In the genomic region with DNA sequence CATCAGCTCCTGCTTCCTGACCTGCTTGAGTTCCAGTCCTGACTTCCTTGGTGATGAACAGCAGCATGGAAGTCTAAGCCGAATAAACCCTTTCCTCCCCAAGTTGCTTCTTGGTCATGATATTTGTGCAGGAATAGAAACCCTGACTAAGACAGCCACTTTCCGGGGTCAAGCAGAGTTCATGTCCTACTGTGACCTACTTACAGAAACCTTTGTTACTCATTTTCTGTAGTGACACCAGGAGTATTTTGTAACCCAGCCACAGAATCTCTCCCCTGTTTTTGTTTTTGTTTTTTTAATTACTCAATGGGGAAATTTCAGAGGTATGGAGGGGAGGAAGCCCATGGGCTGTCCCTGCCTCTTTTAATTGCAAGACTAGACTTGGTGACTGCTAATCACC, we compare ENCODE assay signal across 25 mouse cellular contexts. TPM values are rescaled to one million over a fixed set of nuclear protein-coding genes. Genes with fewer than 3 reads are reported as not detected.
DNase-seq lines count a peak whose midpoint lies in the region; ATAC-seq and TF ChIP-seq lines count a peak whose summit lies in the region.
"Had no signal": no experiment of that assay in that cellular context is flagged by ENCODE, and none has a peak within 500 bp of the region (broad histone marks: within the 10 kb centered on the region; RNA-seq: fewer than 3 reads in every experiment).

No protein-coding gene starts in this region.

- TF ChIP-seq POLR2A in kidney, adult 2 months (IDR thresholded peaks at IDR 0.05; ENCODE audit: low read depth, low read length), result no peak
- TF ChIP-seq POLR2A in liver, adult 2 months (IDR thresholded peaks at IDR 0.05; ENCODE audit: extremely low read depth, insufficient read depth, low read length), result no peak

- TF ChIP-seq CTCF in kidney, adult 2 months (conservative IDR thresholded peaks at IDR 0.05; ENCODE audit: insufficient read depth, insufficient read length, low read depth, low read length), result no peak
- TF ChIP-seq CTCF in liver, adult 2 months (IDR thresholded peaks at IDR 0.05; ENCODE audit: low read depth, low read length), result no peak
- no peak for TF ChIP-seq CTCF in liver, postnatal 0 days (IDR thresholded peaks at IDR 0.05; ENCODE audit: low read depth)

- 51% methylated on average over 2 of the region's 2 CpGs for WGBS in kidney, adult 2 months
- WGBS in liver, adult 2 months, result 37% methylated on average over 2 of the region's 2 CpGs
- WGBS in liver, postnatal 0 days (ENCODE audit: insufficient replicate concordance), result 77% methylated on average over 2 of the region's 2 CpGs
- 89% methylated on average over 2 of the region's 2 CpGs for WGBS in intestine, embryonic 16.5 days

- H3K9ac ChIP-seq in liver, adult 2 months (ENCODE audit: low read depth, low read length), result no peak overlapping the region
- H3K9ac ChIP-seq in liver, postnatal 0 days (replicated peaks), result no peak overlapping the region
- no peak overlapping the region for H3K9ac ChIP-seq in intestine, embryonic 16.5 days (ENCODE audit: low read depth, low read length)
- H3K9ac ChIP-seq: embryonic facial prominence, embryonic 13.5 days; embryonic facial prominence, embryonic 15.5 days; forebrain, embryonic 12.5 days had no signal

- no peak overlapping the region for H3K4me3 ChIP-seq in kidney, adult 2 months (ENCODE audit: insufficient read depth, low read depth, low read length)
- no peak overlapping the region for H3K4me3 ChIP-seq in liver, adult 2 months (ENCODE audit: insufficient read depth, low read depth, low read length)
- H3K4me3 ChIP-seq in liver, postnatal 0 days (ENCODE audit: low read depth, low read length), result no peak overlapping the region
- no peak overlapping the region for H3K4me3 ChIP-seq in brown adipose tissue, adult 24 weeks (ENCODE audit: insufficient read depth, low read depth, low read length)
- H3K4me3 ChIP-seq in intestine, embryonic 16.5 days (ENCODE audit: low read length), result no peak overlapping the region
- H3K4me3 ChIP-seq: embryonic facial prominence, embryonic 13.5 days; embryonic facial prominence, embryonic 15.5 days; erythroblast, embryonic 14.5 days; forebrain, embryonic 10.5 days; forebrain, embryonic 12.5 days had no signal

- ATAC-seq in liver, postnatal 0 days, result no peak
- no peak for ATAC-seq in intestine, embryonic 16.5 days
- ATAC-seq: activated CD4-positive, CD25-positive, alpha-beta regulatory T cell, adult 4 months; forebrain, embryonic 14.5 days; forebrain, embryonic 16.5 days had no signal

- no peaks in the 10 kb centered on the region for H3K36me3 ChIP-seq in kidney, adult 2 months (ENCODE audit: control insufficient read depth, insufficient read depth, low read length)
- H3K36me3 ChIP-seq in liver, adult 2 months (ENCODE audit: control insufficient read depth, insufficient read depth, low read length), result no peaks in the 10 kb centered on the region
- H3K36me3 ChIP-seq in liver, postnatal 0 days (replicated peaks; ENCODE audit: insufficient read depth, low read length), result no peaks in the 10 kb centered on the region
- H3K36me3 ChIP-seq in intestine, embryonic 16.5 days (ENCODE audit: control insufficient read depth, insufficient read depth, low read length), result no peaks in the 10 kb centered on the region
- H3K36me3 ChIP-seq: embryonic facial prominence, embryonic 13.5 days; embryonic facial prominence, embryonic 15.5 days; forebrain, embryonic 10.5 days; forebrain, embryonic 12.5 days had no signal

- H3K79me2 ChIP-seq in liver, adult 2 months (ENCODE audit: control insufficient read depth, insufficient read depth, low read length), result no peaks in the 10 kb centered on the region

- H3K9me3 ChIP-seq in liver, postnatal 0 days (ENCODE audit: low read length), result 0 out of 2 replicates have a peak, but pooled peaks cover 3% of the 10 kb centered on the region
- no peaks in the 10 kb centered on the region for H3K9me3 ChIP-seq in intestine, embryonic 16.5 days (ENCODE audit: control insufficient read depth, low read length)
- H3K9me3 ChIP-seq: embryonic facial prominence, embryonic 13.5 days; embryonic facial prominence, embryonic 15.5 days; forebrain, embryonic 10.5 days; forebrain, embryonic 12.5 days had no signal

- H3K27ac ChIP-seq in kidney, adult 2 months (ENCODE audit: insufficient read depth, low read depth, low read length), result no peak overlapping the region
- H3K27ac ChIP-seq in liver, adult 2 months (replicated peaks; ENCODE audit: insufficient read depth, low read depth, low read length), result no peak overlapping the region
- H3K27ac ChIP-seq in liver, postnatal 0 days (ENCODE audit: low read depth), result no peak overlapping the region
- H3K27ac ChIP-seq in brown adipose tissue, adult 24 weeks (replicated peaks; ENCODE audit: low read depth, low read length), result peak overlapping the region; percentile 93
- no peak overlapping the region for H3K27ac ChIP-seq in intestine, embryonic 16.5 days (ENCODE audit: low read length)
- H3K27ac ChIP-seq: embryonic facial prominence, embryonic 13.5 days; embryonic facial prominence, embryonic 15.5 days; forebrain, embryonic 10.5 days; forebrain, embryonic 12.5 days had no signal

- peak; percentile 54 for DNase-seq in kidney, adult 2 months
- DNase-seq in kidney, adult 18-20 months, result no peak
- peak; percentile 80 for DNase-seq in liver, adult 2 months (ENCODE audit: extremely low read depth, low read depth, low spot score)
- DNase-seq in liver, postnatal 0 days, result no peak
- DNase-seq: adrenal gland, postnatal 10 days; adrenal gland, postnatal 25 days; cerebellum, adult 11 months; cerebellum, adult 18-20 months; cerebellum, adult 8-10 months; cerebellum, adult 9-11 months; cerebellum, postnatal 14 days; cerebellum, postnatal 36 days; embryo, embryonic 11 days had no signal

- H3K4me1 ChIP-seq in kidney, adult 2 months (ENCODE audit: control insufficient read depth, insufficient read depth, low read length), result no peaks in the 10 kb centered on the region; the same call in 1 of the 2 replicates
- peaks cover 11% of the 10 kb centered on the region for H3K4me1 ChIP-seq in liver, adult 2 months (ENCODE audit: control insufficient read depth, insufficient read depth, low read length)
- no peaks in the 10 kb centered on the region; the same call in 1 of the 2 replicates for H3K4me1 ChIP-seq in liver, postnatal 0 days (ENCODE audit: insufficient read depth)
- H3K4me1 ChIP-seq in brown adipose tissue, adult 24 weeks (ENCODE audit: control insufficient read depth, insufficient read depth, insufficient read length, low read length), result peaks cover 9% of the 10 kb centered on the region
- H3K4me1 ChIP-seq in intestine, embryonic 16.5 days (ENCODE audit: control insufficient read depth, insufficient read depth, low read length), result no peaks in the 10 kb centered on the region

- H3K27me3 ChIP-seq in kidney, adult 2 months (replicated peaks; ENCODE audit: control insufficient read depth, insufficient read depth, low read length), result no peaks in the 10 kb centered on the region
- no peaks in the 10 kb centered on the region for H3K27me3 ChIP-seq in liver, adult 2 months (ENCODE audit: control insufficient read depth, insufficient read depth, low read length)
- no peaks in the 10 kb centered on the region for H3K27me3 ChIP-seq in liver, postnatal 0 days (ENCODE audit: insufficient read depth, low read length)
- H3K27me3 ChIP-seq in intestine, embryonic 16.5 days (replicated peaks; ENCODE audit: control insufficient read depth, insufficient read depth, low read length), result no peaks in the 10 kb centered on the region
- H3K27me3 ChIP-seq: embryonic facial prominence, embryonic 13.5 days; embryonic facial prominence, embryonic 15.5 days; forebrain, embryonic 12.5 days had no signal

- no peak for TF ChIP-seq EP300 in liver, postnatal 0 days (IDR thresholded peaks at IDR 0.05; ENCODE audit: low read depth)

- H3K4me2 ChIP-seq in liver, postnatal 0 days (ENCODE audit: low read depth, low read length), result no peak overlapping the region
- H3K4me2 ChIP-seq in intestine, embryonic 16.5 days (ENCODE audit: low read depth, low read length), result no peak overlapping the region
- H3K4me2 ChIP-seq: embryonic facial prominence, embryonic 13.5 days; embryonic facial prominence, embryonic 15.5 days; forebrain, embryonic 12.5 days had no signal

RNA-seq across cellular contexts. Expression of a gene that starts 32.9 kb away (rescaled TPM):
- 128 and 172 TPM in 2 replicates for polyA plus RNA-seq in kidney, adult 2 months (2012; rRNA removed)
- total RNA-seq in liver, adult 2 months (2014; rRNA removed), result 0.46 and 0.74 TPM in 2 replicates
- polyA plus RNA-seq in liver, adult 2 months (2012; rRNA removed), result 1.5 and 2.4 TPM in 2 replicates
- polyA plus RNA-seq in liver, postnatal 0 days (2015; fragmentation: Nextera tagmentation; extraction: Ambion mirVana), result 2.3 and 2.5 TPM in 2 replicates
- polyA plus RNA-seq in brown adipose tissue, adult 24 weeks (2012; ENCODE audit: insufficient read depth, insufficient read length, missing spikeins), result 74.7 and 97.7 TPM in 2 replicates
- polyA plus RNA-seq in intestine, embryonic 16.5 days (2015; fragmentation: Nextera tagmentation; extraction: Ambion mirVana), result 11.8 and 12.7 TPM in 2 replicates
- total RNA-seq: common myeloid progenitor, adult 5-6 weeks; MEL had no signal
- polyA plus RNA-seq: erythroblast, embryonic 14.5 days had no signal

Comparison
In these comparisons a context has a peak if more than half of its experiments do, and no peak if none do; other contexts are left out.
1. DNase-seq: peak in kidney, adult 2 months (single experiment) and liver, adult 2 months (single experiment); none in kidney, adult 18-20 months (single experiment) and liver, postnatal 0 days (single experiment).